Mouse (Mus musculus) megakaryocyte, embryonic 14.5 days (primary cell): ENCODE measurements around the gene Hjurp.

Experiments
- FLI1 ChIP-seq: IDR thresholded peaks from 2 replicates; pipeline ENCODE4 v1.6.1; 2012; ENCODE audit warnings: low read length, inconsistent platforms, mixed read lengths
- GATA1 ChIP-seq: IDR thresholded peaks from 3 replicates; pipeline ENCODE4 v1.6.1; 2012; ENCODE audit warnings: mixed read lengths, low read length, inconsistent platforms, borderline replicate concordance

GRCm38 (mm10) chr1:88260114-88260513, 17.3 kb downstream of the Hjurp start:
- no peak for TF ChIP-seq GATA1
- 0 out of 2 replicates have a peak, but pooled peaks have one; percentile 16 for TF ChIP-seq FLI1
